10 mouse cellular contexts compared by ENCODE assay signal in the genomic region with DNA sequence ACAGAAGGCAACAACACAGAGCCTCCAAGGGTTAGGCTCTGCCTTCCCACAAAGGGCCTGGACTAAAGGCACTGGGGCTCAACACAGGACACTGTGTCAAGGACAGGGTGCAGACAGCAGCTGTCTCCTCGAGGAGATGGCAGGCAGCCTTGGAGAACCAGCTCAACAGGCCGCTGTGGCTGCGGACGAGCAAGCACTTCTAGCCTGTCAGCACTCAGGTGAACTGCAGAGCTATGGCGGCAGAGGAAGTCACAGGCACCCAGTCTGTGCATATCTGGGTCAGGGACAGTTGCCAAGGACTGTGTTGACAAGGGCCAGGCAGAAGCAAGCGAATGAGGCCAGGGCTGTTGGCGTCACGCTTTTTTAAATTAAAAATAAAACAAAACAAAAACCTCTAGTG. TPM values are rescaled to one million over a fixed set of nuclear protein-coding genes. Genes with fewer than 3 reads are reported as not detected.
DNase-seq lines count a peak whose midpoint lies in the region; ATAC-seq and TF ChIP-seq lines count a peak whose summit lies in the region.
"Had no signal": no experiment of that assay in that cellular context is flagged by ENCODE, and none has a peak within 500 bp of the region (broad histone marks: within the 10 kb centered on the region; RNA-seq: fewer than 3 reads in every experiment).

No protein-coding gene starts in this region.

- H3K9ac ChIP-seq in forebrain, postnatal 0 days = no peak overlapping the region

- 90% methylated on average over 8 of the region's 8 CpGs for WGBS in forebrain, postnatal 0 days

- no peak overlapping the region for H3K4me3 ChIP-seq in layer of hippocampus, adult 2 months
- no peak overlapping the region for H3K4me3 ChIP-seq in forebrain, postnatal 0 days (ENCODE audit: low read depth, low read length)

- H3K4me2 ChIP-seq in forebrain, postnatal 0 days (ENCODE audit: low read depth) = no peak overlapping the region

- peaks cover 64% of the 10 kb centered on the region for H3K36me3 ChIP-seq in forebrain, postnatal 0 days (ENCODE audit: insufficient read depth)

- no peak overlapping the region for H3K27ac ChIP-seq in layer of hippocampus, adult 2 months
- no peak overlapping the region for H3K27ac ChIP-seq in forebrain, postnatal 0 days (ENCODE audit: low read depth, low read length)

- H3K9me3 ChIP-seq in forebrain, postnatal 0 days (ENCODE audit: low read length) = no peaks in the 10 kb centered on the region

- TF ChIP-seq CTCF in layer of hippocampus, adult 2 months (conservative IDR thresholded peaks at IDR 0.05) = no peak
- TF ChIP-seq CTCF in forebrain, postnatal 0 days (IDR thresholded peaks at IDR 0.05; ENCODE audit: low read depth) = no peak

- no peaks in the 10 kb centered on the region for H3K4me1 ChIP-seq in forebrain, postnatal 0 days (ENCODE audit: insufficient read depth)

- DNase-seq in lung, postnatal 36 days = peak; percentile 24
- no peak for DNase-seq in lung, postnatal 25 days (ENCODE audit: low spot score)
- peak; percentile 74 for DNase-seq in cerebellum, adult 11 months
- DNase-seq in heart, adult 9 months (ENCODE audit: low spot score in 2 of 2) = peak; percentile 61 to 70
- peak; percentile 46 for DNase-seq in thymus, postnatal 0 days (ENCODE audit: low spot score)
- DNase-seq in urinary bladder, adult 2 months (ENCODE audit: low spot score) = no peak
- no peak for DNase-seq in layer of hippocampus, adult 2 months (ENCODE audit: low spot score in 2 of 2)
- DNase-seq in forebrain, postnatal 0 days = no peak
- DNase-seq: lung, adult 18-20 months had no signal

- no peaks in the 10 kb centered on the region for H3K27me3 ChIP-seq in forebrain, postnatal 0 days (ENCODE audit: insufficient read depth, low read length)

- no peak for ATAC-seq in forebrain, postnatal 0 days
- ATAC-seq: intestine, embryonic 16.5 days had no signal

RNA-seq across cellular contexts. Expression of a gene that starts 16.4 kb away (rescaled TPM):
- 67.8 and 68.4 TPM in 2 replicates for polyA plus RNA-seq in thymus, postnatal 0 days (2015; fragmentation: Nextera tagmentation; extraction: Ambion mirVana)
- polyA plus RNA-seq in urinary bladder, adult 2 months (2012; rRNA removed) = 18.3 and 20.9 TPM in 2 replicates
- 10 to 100 TPM; 46.9 to 50.4 TPM for total RNA-seq in layer of hippocampus, adult 2 months (2021)
- total RNA-seq in forebrain, postnatal 0 days (2014; rRNA removed) = 33.5 and 36.1 TPM in 2 replicates
- polyA plus RNA-seq in forebrain, postnatal 0 days (2015; fragmentation: Nextera tagmentation; extraction: Ambion mirVana) = 17.4 and 19.3 TPM in 2 replicates

RNA-seq across cellular contexts. Expression of a gene that starts 17.2 kb away (rescaled TPM):
- polyA plus RNA-seq in thymus, postnatal 0 days (2015; fragmentation: Nextera tagmentation; extraction: Ambion mirVana) = 80.0 and 80.8 TPM in 2 replicates
- polyA plus RNA-seq in urinary bladder, adult 2 months (2012; rRNA removed) = 38.6 and 48.0 TPM in 2 replicates
- total RNA-seq in layer of hippocampus, adult 2 months (2021) = 100 to 1,000 TPM; 107 to 108 TPM
- total RNA-seq in forebrain, postnatal 0 days (2014; rRNA removed) = 37.2 and 42.2 TPM in 2 replicates
- polyA plus RNA-seq in forebrain, postnatal 0 days (2015; fragmentation: Nextera tagmentation; extraction: Ambion mirVana) = 49.4 and 54.2 TPM in 2 replicates

RNA-seq across cellular contexts. Expression of a gene that starts 28.5 kb away (rescaled TPM):
- 1.8 and 2.0 TPM in 2 replicates for polyA plus RNA-seq in thymus, postnatal 0 days (2015; fragmentation: Nextera tagmentation; extraction: Ambion mirVana)
- polyA plus RNA-seq in urinary bladder, adult 2 months (2012; rRNA removed) = 0.95 and 1.6 TPM in 2 replicates
- 1 to 10 TPM; 1.1 to 1.2 TPM for total RNA-seq in layer of hippocampus, adult 2 months (2021)
- total RNA-seq in forebrain, postnatal 0 days (2014; rRNA removed) = 0.71 and 1.1 TPM in 2 replicates
- 1.8 and 2.6 TPM in 2 replicates for polyA plus RNA-seq in forebrain, postnatal 0 days (2015; fragmentation: Nextera tagmentation; extraction: Ambion mirVana)

RNA-seq across cellular contexts. Expression of a gene that starts 59.0 kb away (rescaled TPM):
- polyA plus RNA-seq in thymus, postnatal 0 days (2015; fragmentation: Nextera tagmentation; extraction: Ambion mirVana) = 265 and 278 TPM in 2 replicates
- polyA plus RNA-seq in urinary bladder, adult 2 months (2012; rRNA removed) = 134 and 158 TPM in 2 replicates
- 100 to 1,000 TPM; 520 to 529 TPM for total RNA-seq in layer of hippocampus, adult 2 months (2021)
- 161 and 171 TPM in 2 replicates for total RNA-seq in forebrain, postnatal 0 days (2014; rRNA removed)
- polyA plus RNA-seq in forebrain, postnatal 0 days (2015; fragmentation: Nextera tagmentation; extraction: Ambion mirVana) = 510 and 620 TPM in 2 replicates

Comparison
In these comparisons a context has a peak if more than half of its experiments do, and no peak if none do; other contexts are left out.
1. DNase-seq: peak in lung, postnatal 36 days (single experiment), cerebellum, adult 11 months (single experiment), heart, adult 9 months (2 of 2) and thymus, postnatal 0 days (single experiment); none in lung, postnatal 25 days (single experiment), urinary bladder, adult 2 months (single experiment), layer of hippocampus, adult 2 months (0 of 2) and forebrain, postnatal 0 days (single experiment).